Mouse (Mus musculus) MEL (cell line): ENCODE measurements around the gene Poll.

ENCODE experiments used
- CTCF ChIP-seq, 3 experiments: IDR thresholded peaks in 2 of 3; conservative IDR thresholded peaks in 1 of 3; 2 replicates each; pipeline ENCODE4 v1.5.1; 2011 to 2012; ENCODE audit warnings: low read length in 3 of 3, low read depth in 2 of 3, mild to moderate bottlenecking in 2 of 3, improper control_type of control experiment in 1 of 3, inconsistent platforms in 1 of 3, mixed read lengths in 1 of 3, moderate library complexity in 1 of 3; ENCODE audit not compliant: control insufficient read depth in 1 of 3, insufficient read depth in 1 of 3, poor library complexity in 1 of 3, severe bottlenecking in 1 of 3
- EP300 ChIP-seq, 2 experiments: IDR thresholded peaks; 2 replicates each; pipeline ENCODE4 v1.6.1; 2011; ENCODE audit warnings: improper control_type of control experiment in 2 of 2, low read length in 2 of 2, low read depth in 1 of 2, mild to moderate bottlenecking in 1 of 2
- MAX ChIP-seq: IDR thresholded peaks from 2 replicates; pipeline ENCODE4 v1.6.1; 2011; ENCODE audit warnings: low read length, improper control_type of control experiment
- NELFE ChIP-seq: IDR thresholded peaks from 2 replicates; pipeline ENCODE4 v1.6.1; 2011; ENCODE audit warnings: low read depth, low read length, improper control_type of control experiment
- POLR2A ChIP-seq, 2 experiments: IDR thresholded peaks; 2 replicates each; pipeline ENCODE4 v1.6.1; 2011 to 2012; ENCODE audit warnings: low read length in 2 of 2, mild to moderate bottlenecking in 2 of 2, control low read depth in 1 of 2, improper control_type of control experiment in 1 of 2, low read depth in 1 of 2, moderate library complexity in 1 of 2; ENCODE audit not compliant: control insufficient read depth in 1 of 2, insufficient read depth in 1 of 2, poor library complexity in 1 of 2
- POLR2AphosphoS5 ChIP-seq: IDR thresholded peaks from 2 replicates; pipeline ENCODE4 v1.6.1; 2012; ENCODE audit warnings: low read depth, borderline replicate concordance, mild to moderate bottlenecking, inconsistent platforms, low read length, moderate library complexity, mixed read lengths
- RAD21 ChIP-seq: IDR thresholded peaks from 2 replicates; pipeline ENCODE4 v1.6.1; 2011; ENCODE audit warnings: mild to moderate bottlenecking, low read depth, low read length, improper control_type of control experiment
- RCOR1 ChIP-seq: IDR thresholded peaks from 2 replicates; pipeline ENCODE4 v1.6.1; 2012; ENCODE audit warnings: low read depth, mild to moderate bottlenecking, inconsistent platforms, low read length, improper control_type of control experiment
- TAL1 ChIP-seq: IDR thresholded peaks from 2 replicates; pipeline ENCODE4 v1.6.1; 2012; ENCODE audit warnings: mild to moderate bottlenecking, inconsistent platforms, low read length, moderate library complexity, mixed read lengths
- ZKSCAN1 ChIP-seq: IDR thresholded peaks from 2 replicates; pipeline ENCODE4 v1.6.1; 2012; ENCODE audit warnings: low read depth, mild to moderate bottlenecking, inconsistent platforms, low read length, improper control_type of control experiment, moderate library complexity
- ZNF384 ChIP-seq: IDR thresholded peaks from 2 replicates; pipeline ENCODE4 v1.6.1; 2012; ENCODE audit warnings: low read depth, mild to moderate bottlenecking, inconsistent platforms, low read length, improper control_type of control experiment

- TF ChIP-seq TAL1 (no peak), RAD21 (no peak), MAX (no peak), CTCF (IDR thresholded peaks at IDR 0.05 in 2 of 3, conservative IDR thresholded peaks at IDR 0.05 in 1 of 3; ENCODE audit: control insufficient read depth in 1 of 3, insufficient read depth in 1 of 3, low read depth in 2 of 3, low read length in 3 of 3, poor library complexity in 1 of 3, severe bottlenecking in 1 of 3) (no peak), POLR2A (IDR thresholded peaks at IDR 0.05; ENCODE audit: control insufficient read depth in 1 of 2, insufficient read depth in 1 of 2, low read depth in 1 of 2, low read length in 2 of 2, poor library complexity in 1 of 2) (no peak), RCOR1 (no peak), POLR2AphosphoS5 (no peak), ZKSCAN1 (no peak), NELFE (no peak), ZNF384 (no peak), EP300 (IDR thresholded peaks at IDR 0.05; ENCODE audit: low read depth in 1 of 2, low read length in 2 of 2) (no peak)
Measured at GRCm38 (mm10) chr19:45596019-45596418, 35.7 kb upstream of the Poll start.
